Mouse (Mus musculus) liver, embryonic 14.5 days (tissue): ENCODE results near the gene Hid1.

Experiments
- CTCF ChIP-seq: IDR thresholded peaks from 2 replicates; pipeline ENCODE4 v1.5.1; 2016; ENCODE audit warnings: antibody characterized with exemption, low read depth, control low read depth
- EP300 ChIP-seq: IDR thresholded peaks from 2 replicates; pipeline ENCODE4 v1.6.1; 2016; ENCODE audit warnings: antibody characterized with exemption, low read depth

DNA sequence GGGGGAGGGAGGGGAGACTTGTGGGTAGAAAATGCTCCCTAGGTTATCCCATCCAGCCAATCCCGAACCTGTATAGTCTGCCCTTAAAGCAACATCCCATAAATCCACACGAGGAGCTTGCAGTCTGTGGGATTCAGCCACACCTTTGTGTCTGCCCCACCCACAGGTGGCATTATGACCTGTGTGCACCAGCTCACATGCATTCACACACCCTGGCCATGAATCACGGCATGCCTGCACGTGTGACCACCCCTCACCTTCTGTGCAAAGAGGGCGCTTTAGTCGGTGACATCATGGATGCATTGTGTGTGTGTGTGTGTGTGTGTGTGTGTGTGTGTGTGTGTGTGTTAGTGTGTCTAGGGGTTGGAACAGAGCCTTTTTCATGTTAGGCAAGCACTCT lies 25.7 kb downstream of the Hid1 start:
- TF ChIP-seq CTCF: no peak
- TF ChIP-seq EP300: no peak
